Mouse (Mus musculus) stomach, postnatal 0 days (tissue): ENCODE measurements at regions not wholly inside any gene's neighbourhood (a gene's known extent, or its start where the extent isn't known, plus 50 kb on each side); places are given as distances from the start of the nearest gene placed in this dataset.
A peak's percentile ranks its signal among the peaks of the same experiment; 100 is the strongest.

ENCODE experiments used
- ATAC-seq: fragments of 200-750 bp; cut with Nextera tagmentation; 2 replicates; pipeline ENCODE4 v1.8.0; 2017; ENCODE audit not compliant: low FRiP score, low TSS enrichment
- DNase-seq: peaks from one replicate; pipeline ENCODE4 v3.0.0-alpha.2; 2016; ENCODE audit warnings: low spot score
- H3K27ac ChIP-seq: fragments of 300-500 bp; sonication (generic); replicated peaks from 2 replicates; pipeline ENCODE4 v1.5.1; 2014; ENCODE audit warnings: mild to moderate bottlenecking, control low read depth
- H3K27me3 ChIP-seq: fragments of 300-500 bp; sonication (generic); 2 replicates; pipeline ENCODE4 v1.6.1; 2014; ENCODE audit warnings: low read length; ENCODE audit not compliant: control insufficient read depth, insufficient read depth
- H3K36me3 ChIP-seq: fragments of 300-500 bp; sonication (generic); 2 replicates; pipeline ENCODE4 v1.6.1; 2014; ENCODE audit warnings: low read length, mixed read lengths; ENCODE audit not compliant: control insufficient read depth, insufficient read depth
- H3K4me1 ChIP-seq: fragments of 300-500 bp; sonication (generic); replicated peaks from 2 replicates; pipeline ENCODE4 v1.6.1; 2014; ENCODE audit warnings: antibody characterized with exemption; ENCODE audit not compliant: control insufficient read depth, insufficient read depth
- H3K4me2 ChIP-seq: fragments of 300-500 bp; sonication (generic); replicated peaks from 2 replicates; pipeline ENCODE4 v1.6.1; 2014; ENCODE audit warnings: low read depth, mild to moderate bottlenecking, control low read depth, moderate library complexity
- H3K4me3 ChIP-seq: fragments of 300-500 bp; sonication (generic); 2 replicates; pipeline ENCODE4 v1.5.1; 2014; ENCODE audit warnings: low read depth, low read length, control low read depth
- H3K9ac ChIP-seq: fragments of 300-500 bp; sonication (generic); 2 replicates; pipeline ENCODE4 v1.6.1; 2014; ENCODE audit warnings: mild to moderate bottlenecking, low read length, control low read depth, mixed read lengths
- H3K9me3 ChIP-seq: fragments of 300-500 bp; sonication (generic); 2 replicates; pipeline ENCODE4 v1.6.1; 2016; ENCODE audit warnings: low read length; ENCODE audit not compliant: control insufficient read depth
- CTCF ChIP-seq: IDR thresholded peaks from 2 replicates; pipeline ENCODE4 v1.5.1; 2016; ENCODE audit warnings: antibody characterized with exemption, low read depth, mild to moderate bottlenecking, moderate library complexity
- EP300 ChIP-seq: optimal IDR thresholded peaks from 2 replicates; pipeline ENCODE3; 2016; ENCODE audit warnings: antibody characterized with exemption
- WGBS: fragments of 180-500 bp; shearing (Covaris S2); extraction: QIAGEN DNeasy Blood & Tissue Kit; methylation state at CpG from one replicate; pipeline ENCODE4 v1.1.7; 2014; 5-methylcytosine and 5-hydroxymethylcytosine counted together

GRCm38 (mm10) chr7:95840476-95840875 is 330.6 kb upstream of the Tenm4 start:
- Histone ChIP-seq H3K4me2 (no peak overlapping the region), H3K36me3 (no peaks in the 10 kb centered on the region), H3K27ac (no peak overlapping the region), H3K9me3 (no peaks in the 10 kb centered on the region), H3K4me1 (no peaks in the 10 kb centered on the region), H3K9ac (no peak overlapping the region), H3K4me3 (no peak overlapping the region), H3K27me3 (no peaks in the 10 kb centered on the region)
- no peak for DNase-seq
- ATAC-seq: no peak
- TF ChIP-seq EP300 (no peak), CTCF (no peak)
- 65% methylated on average over 2 of the region's 2 CpGs for WGBS

- H3K27ac ChIP-seq: no peak overlapping the region
- H3K4me3 ChIP-seq: no peak overlapping the region
- H3K4me1 ChIP-seq: no peaks in the 10 kb centered on the region
- ATAC-seq (no peak), DNase-seq (no peak)
- no peaks in the 10 kb centered on the region for H3K27me3 ChIP-seq
- no peaks in the 10 kb centered on the region for H3K36me3 ChIP-seq
- H3K9me3 ChIP-seq: no peaks in the 10 kb centered on the region
- TF ChIP-seq EP300 (no peak), CTCF (no peak)
- WGBS: 73% methylated on average over 2 of the region's 2 CpGs
- no peak overlapping the region for H3K9ac ChIP-seq
- H3K4me2 ChIP-seq: no peak overlapping the region
These were observed 321.2 kb upstream of the Tenm4 start for GRCm38 (mm10) chr7:95849874-95850273.

GRCm38 (mm10) chr7:95852630-95853029 is 318.4 kb upstream of the Tenm4 start:
- Histone ChIP-seq H3K4me3 (no peak overlapping the region), H3K27me3 (no peaks in the 10 kb centered on the region), H3K36me3 (no peaks in the 10 kb centered on the region), H3K4me2 (no peak overlapping the region), H3K27ac (no peak overlapping the region), H3K9me3 (no peaks in the 10 kb centered on the region), H3K4me1 (no peaks in the 10 kb centered on the region), H3K9ac (no peak overlapping the region)
- no peak for TF ChIP-seq CTCF
- no peak for TF ChIP-seq EP300
- DNase-seq (no peak), ATAC-seq (no peak)
- WGBS: 56% methylated on average over 6 of the region's 6 CpGs

GRCm38 (mm10) chr7:95853225-95853812 is 317.7 kb upstream of the Tenm4 start:
- DNase-seq: peak; percentile 77

GRCm38 (mm10) chr7:95858247-95858646 is 312.8 kb upstream of the Tenm4 start:
- no peak for ATAC-seq
- Histone ChIP-seq H3K4me1 (no peaks in the 10 kb centered on the region), H3K36me3 (no peaks in the 10 kb centered on the region), H3K9me3 (no peaks in the 10 kb centered on the region), H3K9ac (no peak overlapping the region), H3K27me3 (no peaks in the 10 kb centered on the region), H3K4me3 (no peak overlapping the region), H3K4me2 (no peak overlapping the region), H3K27ac (no peak overlapping the region)
- no peak for DNase-seq
- TF ChIP-seq CTCF: peak; percentile 58
- TF ChIP-seq EP300: no peak

More at GRCm38 (mm10) chr7:95853225-95853812, 317.7 kb upstream of the Tenm4 start:
- 44% methylated on average over 6 of the region's 6 CpGs for WGBS
- TF ChIP-seq EP300 (no peak), CTCF (no peak)
- no peak overlapping the region for H3K4me3 ChIP-seq
- peak; percentile 100 for ATAC-seq
- H3K36me3 ChIP-seq: no peaks in the 10 kb centered on the region
- H3K9ac ChIP-seq: no peak overlapping the region
- no peaks in the 10 kb centered on the region for H3K4me1 ChIP-seq
- H3K4me2 ChIP-seq: no peak overlapping the region
- no peak overlapping the region for H3K27ac ChIP-seq
- H3K27me3 ChIP-seq: no peaks in the 10 kb centered on the region
- no peaks in the 10 kb centered on the region for H3K9me3 ChIP-seq

GRCm38 (mm10) chr7:95864233-95864632 is 306.8 kb upstream of the Tenm4 start:
- no peak overlapping the region for H3K4me2 ChIP-seq
- H3K4me1 ChIP-seq: no peaks in the 10 kb centered on the region
- TF ChIP-seq EP300 (no peak), CTCF (peak; percentile 46)
- H3K36me3 ChIP-seq: no peaks in the 10 kb centered on the region
- H3K4me3 ChIP-seq: no peak overlapping the region
- no peak overlapping the region for H3K9ac ChIP-seq
- no peak overlapping the region for H3K27ac ChIP-seq
- 48% methylated on average over 3 of the region's 3 CpGs for WGBS
- ATAC-seq (no peak), DNase-seq (no peak)
- no peaks in the 10 kb centered on the region for H3K27me3 ChIP-seq
- no peaks in the 10 kb centered on the region for H3K9me3 ChIP-seq
